Mouse (Mus musculus) cerebellum, adult 2 months (tissue): ENCODE measurements around the gene Fam174b.

Experiments
- CTCF ChIP-seq: fragments of 200-500 bp; IDR thresholded peaks from 2 replicates; pipeline ENCODE4 v1.5.1; 2011; ENCODE audit warnings: low read depth, mild to moderate bottlenecking, control low read depth, low read length, moderate library complexity, borderline replicate concordance; ENCODE audit not compliant: insufficient read depth
- POLR2A ChIP-seq: fragments of 200-500 bp; IDR thresholded peaks from 2 replicates; pipeline ENCODE4 v1.6.1; 2011; ENCODE audit warnings: low read length, control low read depth, borderline replicate concordance; ENCODE audit not compliant: insufficient read depth

GRCm38 (mm10) chr7:73777777-73778176 is 37.7 kb downstream of the Fam174b start:
- TF ChIP-seq CTCF: no peak
- no peak for TF ChIP-seq POLR2A
